Mouse (Mus musculus) neural tube, embryonic 14.5 days (tissue): ENCODE results near the gene Cdc34. TPM values are rescaled to one million over a fixed set of nuclear protein-coding genes. Genes with fewer than 3 reads are reported as not detected.

Source experiments
- ATAC-seq: fragments of 200-750 bp; cut with Nextera tagmentation; 2 replicates; pipeline ENCODE4 v1.8.0; 2017; ENCODE audit warnings: low read depth, mild to moderate bottlenecking, moderate TSS enrichment, moderate library complexity
- H3K27ac ChIP-seq: fragments of 300-500 bp; sonication (generic); 2 replicates; pipeline ENCODE4 v1.5.1; 2014; ENCODE audit warnings: low read depth, mild to moderate bottlenecking, control low read depth, low read length, moderate library complexity, mixed read lengths
- H3K27me3 ChIP-seq: fragments of 300-500 bp; sonication (generic); 2 replicates; pipeline ENCODE4 v1.6.1; 2014; ENCODE audit warnings: low read length; ENCODE audit not compliant: control insufficient read depth, insufficient read depth
- H3K36me3 ChIP-seq: fragments of 300-500 bp; sonication (generic); 2 replicates; pipeline ENCODE4 v1.6.1; 2014; ENCODE audit warnings: low read length, mixed read lengths; ENCODE audit not compliant: control insufficient read depth, insufficient read depth
- H3K4me1 ChIP-seq: fragments of 300-500 bp; sonication (generic); 2 replicates; pipeline ENCODE4 v1.6.1; 2014; ENCODE audit warnings: low read length; ENCODE audit not compliant: control insufficient read depth, insufficient read depth
- H3K4me2 ChIP-seq: fragments of 300-500 bp; sonication (generic); 2 replicates; pipeline ENCODE4 v1.6.1; 2014; ENCODE audit warnings: mild to moderate bottlenecking, low read depth, low read length, control low read depth
- H3K4me3 ChIP-seq: fragments of 300-500 bp; sonication (generic); 2 replicates; pipeline ENCODE4 v1.5.1; 2014; ENCODE audit warnings: low read depth, low read length, control low read depth, mixed read lengths
- H3K9ac ChIP-seq: fragments of 300-500 bp; sonication (generic); replicated peaks from 2 replicates; pipeline ENCODE4 v1.6.1; 2014; ENCODE audit warnings: low read depth, mild to moderate bottlenecking, control low read depth, low read length, mixed read lengths
- H3K9me3 ChIP-seq: fragments of 300-500 bp; sonication (generic); 2 replicates; pipeline ENCODE4 v1.6.1; 2016; ENCODE audit warnings: low read length; ENCODE audit not compliant: control insufficient read depth
- whole genome bisulfite sequencing: fragments of 180-500 bp; shearing (Covaris S2); extraction: QIAGEN DNeasy Blood & Tissue Kit; methylation state at CpG from one replicate; pipeline ENCODE4 v1.1.7; 2014; 5-methylcytosine and 5-hydroxymethylcytosine counted together
- polyA plus RNA-seq: library from polyadenylated mRNA; unstranded; fragments of >200 nt; fragmentation: Nextera tagmentation; extraction: Ambion mirVana; gene quantifications from 2 replicates; pipeline ENCODE4 v1.2.1, GENCODE M21; 2014

Gene Cdc34
- polyA plus RNA-seq, 1 experiment from 2014 or later = 69.7 TPM

- H3K4me1 ChIP-seq = no peaks in the 10 kb centered on the region
- no peak overlapping the region for H3K27ac ChIP-seq
- no peak overlapping the region for H3K4me2 ChIP-seq
- no peaks in the 10 kb centered on the region for H3K9me3 ChIP-seq
- ATAC-seq = no peak
- H3K36me3 ChIP-seq = peaks cover 36% of the 10 kb centered on the region; the same call in 1 of the 2 replicates
- H3K4me3 ChIP-seq = no peak overlapping the region
- no peak overlapping the region for H3K9ac ChIP-seq
- no peaks in the 10 kb centered on the region for H3K27me3 ChIP-seq
- WGBS = 94% methylated on average over 1 of the region's 1 CpGs
These were observed 50.5 kb downstream of the Cdc34 start for GRCm38 (mm10) chr10:79732500-79732899.

- 96% methylated on average over 15 of the region's 15 CpGs for whole genome bisulfite sequencing
- Histone ChIP-seq H3K27ac (no peak overlapping the region), H3K4me1 (no peaks in the 10 kb centered on the region), H3K9ac (no peak overlapping the region), H3K9me3 (no peaks in the 10 kb centered on the region), H3K36me3 (peaks cover 48% of the 10 kb centered on the region), H3K4me3 (no peak overlapping the region), H3K4me2 (no peak overlapping the region), H3K27me3 (no peaks in the 10 kb centered on the region)
- no peak for ATAC-seq
These were observed 51.9 kb downstream of the Cdc34 start for GRCm38 (mm10) chr10:79733847-79734246.

GRCm38 (mm10) chr10:79735361-79735760, 53.4 kb downstream of the Cdc34 start:
- no peak for ATAC-seq
- no peak overlapping the region for H3K4me2 ChIP-seq
- WGBS = 29% methylated on average over 48 of the region's 52 CpGs

GRCm38 (mm10) chr10:79736706-79737105, 54.7 kb downstream of the Cdc34 start:
- Histone ChIP-seq H3K27ac (no peak overlapping the region), H3K4me1 (no peaks in the 10 kb centered on the region), H3K36me3 (peaks cover 74% of the 10 kb centered on the region), H3K4me3 (no peak overlapping the region), H3K9me3 (peaks cover 10% of the 10 kb centered on the region), H3K4me2 (no peak overlapping the region), H3K9ac (no peak overlapping the region), H3K27me3 (no peaks in the 10 kb centered on the region)
- no peak for ATAC-seq
- WGBS = 89% methylated on average over 8 of the region's 14 CpGs

More at GRCm38 (mm10) chr10:79735361-79735760, 53.4 kb downstream of the Cdc34 start:
- Histone ChIP-seq H3K4me1 (no peaks in the 10 kb centered on the region), H3K36me3 (peaks cover 63% of the 10 kb centered on the region), H3K4me3 (no peak overlapping the region), H3K27ac (no peak overlapping the region), H3K9me3 (peaks cover 10% of the 10 kb centered on the region), H3K27me3 (no peaks in the 10 kb centered on the region), H3K9ac (no peak overlapping the region)

Other genes starting within 250 kb of the Cdc34 start
- not detected in 2 replicates for gene Vmn2r83, start 213.5 kb upstream of the Cdc34 start, polyA plus RNA-seq
- gene Plpp2, start 148.4 kb upstream of the Cdc34 start, polyA plus RNA-seq = 18.3 and 22.6 TPM in 2 replicates
- gene Mier2, start 127.0 kb upstream of the Cdc34 start, polyA plus RNA-seq = 54.2 and 59.9 TPM in 2 replicates
- not detected in 2 replicates for gene Theg, start 94.9 kb upstream of the Cdc34 start, polyA plus RNA-seq
- 0.66 and 1.3 TPM in 2 replicates for gene C2cd4c, start 68.2 kb upstream of the Cdc34 start, polyA plus RNA-seq
- 16.7 and 22.8 TPM in 2 replicates for gene Shc2, start 44.3 kb upstream of the Cdc34 start, polyA plus RNA-seq
- not detected in 2 replicates for gene Odf3l2, start 36.5 kb upstream of the Cdc34 start, polyA plus RNA-seq
- 0.82 and 1.2 TPM in 2 replicates for gene Madcam1, start 17.6 kb upstream of the Cdc34 start, polyA plus RNA-seq
- 104 and 118 TPM in 2 replicates for gene Tpgs1, start 12.8 kb upstream of the Cdc34 start, polyA plus RNA-seq
- 1.1 and 1.3 TPM in 2 replicates for gene Gzmm, start 6.8 kb downstream of the Cdc34 start, polyA plus RNA-seq
- 800 and 802 TPM in 2 replicates for gene Bsg, start 22.3 kb downstream of the Cdc34 start, polyA plus RNA-seq
- 2.7 and 3.7 TPM in 2 replicates for gene Hcn2, start 34.4 kb downstream of the Cdc34 start, polyA plus RNA-seq
- gene Polrmt, start 64.4 kb downstream of the Cdc34 start, polyA plus RNA-seq = 34.9 and 36.7 TPM in 2 replicates
- 2.0 and 2.3 TPM in 2 replicates for gene Fgf22, start 72.9 kb downstream of the Cdc34 start, polyA plus RNA-seq
- gene Rnf126, start 84.8 kb downstream of the Cdc34 start, polyA plus RNA-seq = 89.3 and 93.7 TPM in 2 replicates
- 1.7 and 2.3 TPM in 2 replicates for gene Fstl3, start 95.1 kb downstream of the Cdc34 start, polyA plus RNA-seq
- gene Prss57, start 108.8 kb downstream of the Cdc34 start, polyA plus RNA-seq = not detected in 2 replicates
- gene Palm, start 111.4 kb downstream of the Cdc34 start, polyA plus RNA-seq = 233 and 247 TPM in 2 replicates
- 0.35 and 0.36 TPM in 2 replicates for gene Misp, start 138.8 kb downstream of the Cdc34 start, polyA plus RNA-seq
- gene Ptbp1, start 172.2 kb downstream of the Cdc34 start, polyA plus RNA-seq = 36.9 and 53.5 TPM in 2 replicates
- gene Prtn3, start 192.3 kb downstream of the Cdc34 start, polyA plus RNA-seq = 11.1 and 12.4 TPM in 2 replicates
- gene Plppr3, start 192.4 kb downstream of the Cdc34 start, polyA plus RNA-seq = 299 and 327 TPM in 2 replicates
- 0.55 TPM in 1 of 2 replicates, not detected in the other for gene Elane, start 204.1 kb downstream of the Cdc34 start, polyA plus RNA-seq
- gene Cfd, start 208.7 kb downstream of the Cdc34 start, polyA plus RNA-seq = not detected in 2 replicates
- gene Med16, start 226.7 kb downstream of the Cdc34 start, polyA plus RNA-seq = 33.2 and 38.7 TPM in 2 replicates
- 5.9 and 9.1 TPM in 2 replicates for gene Gm26602, start 228.7 kb downstream of the Cdc34 start, polyA plus RNA-seq
- gene Kiss1r, start 234.8 kb downstream of the Cdc34 start, polyA plus RNA-seq = 2.2 and 2.3 TPM in 2 replicates
- gene R3hdm4, start 239.0 kb downstream of the Cdc34 start, polyA plus RNA-seq = 253 and 265 TPM in 2 replicates
- gene Arid3a, start 244.8 kb downstream of the Cdc34 start, polyA plus RNA-seq = 3.3 and 5.1 TPM in 2 replicates